Mouse (Mus musculus): ENCODE data around the gene Pnpla8.
A peak's percentile ranks its signal among the peaks of the same experiment; 100 is the strongest.
"Not testable (repeated sequence)": the region's sequence is repeated elsewhere in the genome, so short reads cannot be mapped to it uniquely, and the experiment has no call there.

Gene Pnpla8

GRCm38 (mm10) chr12:44221070-44221469 is at the start of gene Pnpla8:
TSS of gene Pnpla8 (plus strand) at chr12:44221370.
- not testable (repeated sequence) for DNase-seq

- DNase-seq = no peak
Observed at GRCm38 (mm10) chr12:44176331-44177037, 44.7 kb upstream of the Pnpla8 start.

- DNase-seq = no peak
Observed at GRCm38 (mm10) chr12:44177038-44177355, 44.2 kb upstream of the Pnpla8 start.

GRCm38 (mm10) chr12:44181081-44181982 is 39.8 kb upstream of the Pnpla8 start:
- DNase-seq = no peak

GRCm38 (mm10) chr12:44197873-44198525 is 23.2 kb upstream of the Pnpla8 start:
- DNase-seq = no peak

GRCm38 (mm10) chr12:44209141-44209823 is 11.9 kb upstream of the Pnpla8 start:
- no peak for DNase-seq

- peak; percentile 99 for DNase-seq
Observed at GRCm38 (mm10) chr12:44209824-44210752, 11.1 kb upstream of the Pnpla8 start, which contains the start of gene Dnajb9. TSS of gene Dnajb9 (minus strand) at chr12:44210326.

- DNase-seq = no peak
Observed at GRCm38 (mm10) chr12:44211555-44211954, 9.6 kb upstream of the Pnpla8 start.

- no peak for DNase-seq
Observed at GRCm38 (mm10) chr12:44221651-44222356, 634 bp downstream of the Pnpla8 start.

GRCm38 (mm10) chr12:44223044-44223443 is 1.9 kb downstream of the Pnpla8 start:
- DNase-seq = no peak

GRCm38 (mm10) chr12:44224650-44225049 is 3.5 kb downstream of the Pnpla8 start:
- DNase-seq = no peak

- DNase-seq = no peak
Observed at GRCm38 (mm10) chr12:44241090-44241489, 19.9 kb downstream of the Pnpla8 start.

- DNase-seq = no peak
Observed at GRCm38 (mm10) chr12:44242407-44242806, 21.2 kb downstream of the Pnpla8 start.

GRCm38 (mm10) chr12:44245739-44246138 is 24.6 kb downstream of the Pnpla8 start:
- DNase-seq = no peak

GRCm38 (mm10) chr12:44248309-44248977 is 27.3 kb downstream of the Pnpla8 start:
- DNase-seq = no peak

GRCm38 (mm10) chr12:44262612-44263011 is 41.4 kb downstream of the Pnpla8 start:
- no peak for DNase-seq

- DNase-seq = no peak
Observed at GRCm38 (mm10) chr12:44265651-44266050, 44.5 kb downstream of the Pnpla8 start.

- DNase-seq = no peak
Observed at GRCm38 (mm10) chr12:44267196-44267595, 46.0 kb downstream of the Pnpla8 start.

- DNase-seq = peak; percentile 97 to 98
Observed at GRCm38 (mm10) chr12:44268728-44269302, 47.6 kb downstream of the Pnpla8 start.

- DNase-seq = peak in 1 of 2 experiments; percentile 71
Observed at GRCm38 (mm10) chr12:44269311-44269831, 48.2 kb downstream of the Pnpla8 start.
